In genomic region chr2:174344003-174344655, GRCm38 (mm10) we compare ENCODE assay signal across 8 mouse cellular contexts. TPM values are rescaled to one million over a fixed set of nuclear protein-coding genes. Genes with fewer than 3 reads are reported as not detected.
DNase-seq lines count a peak whose midpoint lies in the region; ATAC-seq and TF ChIP-seq lines count a peak whose summit lies in the region.

No protein-coding gene starts in this region.

- ATAC-seq in G1E (ENCODE audit: extremely low read depth, insufficient number of reproducible peaks, low FRiP score, poor library complexity, severe bottlenecking) = peak; percentile 75
- peak; percentile 82 for ATAC-seq in forebrain, embryonic 15.5 days (replicated peaks)
- peak; percentile 37; the same call in 1 of the 2 replicates for ATAC-seq in liver, embryonic 14.5 days (ENCODE audit: insufficient read depth)
- ATAC-seq in neural tube, embryonic 11.5 days (ENCODE audit: insufficient read depth, low FRiP score, low TSS enrichment) = peak; percentile 56; the same call in 1 of the 2 replicates

- H3K27ac ChIP-seq in forebrain, embryonic 15.5 days (replicated peaks) = peak overlapping the region; percentile 46
- no peak overlapping the region for H3K27ac ChIP-seq in liver, embryonic 14.5 days
- no peak overlapping the region for H3K27ac ChIP-seq in neural tube, embryonic 11.5 days (ENCODE audit: low read depth, low read length)

- no peak for TF ChIP-seq EP300 in liver, embryonic 14.5 days (IDR thresholded peaks at IDR 0.05; ENCODE audit: low read depth)

- H3K9me3 ChIP-seq in G1E (replicated peaks) = no peaks in the 10 kb centered on the region
- H3K9me3 ChIP-seq in forebrain, embryonic 15.5 days = no peaks in the 10 kb centered on the region
- H3K9me3 ChIP-seq in liver, embryonic 14.5 days (ENCODE audit: control insufficient read depth, low read length) = no peaks in the 10 kb centered on the region
- no peaks in the 10 kb centered on the region for H3K9me3 ChIP-seq in neural tube, embryonic 11.5 days (ENCODE audit: control insufficient read depth, low read length)

- H3K4me3 ChIP-seq in G1E (ENCODE audit: low read depth, low read length) = no peak overlapping the region
- H3K4me3 ChIP-seq in forebrain, embryonic 15.5 days = no peak overlapping the region
- H3K4me3 ChIP-seq in liver, embryonic 14.5 days (ENCODE audit: insufficient read depth in 1 of 2, low read depth in 2 of 2, low read length in 2 of 2) = no peak overlapping the region
- no peak overlapping the region for H3K4me3 ChIP-seq in neural tube, embryonic 11.5 days (ENCODE audit: low read depth, low read length)

- no peak overlapping the region for H3K9ac ChIP-seq in forebrain, embryonic 15.5 days (replicated peaks)
- no peak overlapping the region for H3K9ac ChIP-seq in liver, embryonic 14.5 days (replicated peaks)
- no peak overlapping the region for H3K9ac ChIP-seq in neural tube, embryonic 11.5 days (ENCODE audit: low read length)

- intact Hi-C loops in heart, postnatal 10 days (cut with DNase I) = no loop called here

- TF ChIP-seq CTCF in G1E (IDR thresholded peaks at IDR 0.05; ENCODE audit: low read depth, low read length) = no peak
- TF ChIP-seq CTCF in liver, embryonic 14.5 days (IDR thresholded peaks at IDR 0.05; ENCODE audit: low read depth) = no peak

- no peaks in the 10 kb centered on the region for H3K27me3 ChIP-seq in G1E (ENCODE audit: insufficient read depth, low read length)
- H3K27me3 ChIP-seq in forebrain, embryonic 15.5 days = no peaks in the 10 kb centered on the region
- no peaks in the 10 kb centered on the region for H3K27me3 ChIP-seq in liver, embryonic 14.5 days (ENCODE audit: control insufficient read depth, insufficient read depth, low read length)
- no peaks in the 10 kb centered on the region for H3K27me3 ChIP-seq in neural tube, embryonic 11.5 days (ENCODE audit: control insufficient read depth, insufficient read depth, low read length)

- H3K36me3 ChIP-seq in G1E (replicated peaks) = peaks cover 83% of the 10 kb centered on the region
- H3K36me3 ChIP-seq in forebrain, embryonic 15.5 days = peaks cover 29% of the 10 kb centered on the region
- H3K36me3 ChIP-seq in liver, embryonic 14.5 days (replicated peaks; ENCODE audit: control insufficient read depth, insufficient read depth, low read depth) = peaks cover 34% of the 10 kb centered on the region
- peaks cover 25% of the 10 kb centered on the region for H3K36me3 ChIP-seq in neural tube, embryonic 11.5 days (ENCODE audit: control insufficient read depth, insufficient read depth, low read length)

- no peak overlapping the region; the same call in 1 of the 2 replicates for H3K4me2 ChIP-seq in forebrain, embryonic 15.5 days (replicated peaks)
- H3K4me2 ChIP-seq in liver, embryonic 14.5 days (ENCODE audit: low read depth) = 0 out of 2 replicates have a peak overlapping the region, but pooled peaks have one; percentile 4
- no peak overlapping the region for H3K4me2 ChIP-seq in neural tube, embryonic 11.5 days (ENCODE audit: low read depth)

- 17% methylated on average over 3 of the region's 3 CpGs for WGBS in forebrain, embryonic 15.5 days
- 14% methylated on average over 3 of the region's 3 CpGs for WGBS in liver, embryonic 14.5 days (ENCODE audit: insufficient replicate concordance)
- 26% methylated on average over 3 of the region's 3 CpGs for WGBS in neural tube, embryonic 11.5 days

- peaks cover 49% of the 10 kb centered on the region for H3K4me1 ChIP-seq in G1E (ENCODE audit: insufficient read depth, low read depth, low read length)
- H3K4me1 ChIP-seq in forebrain, embryonic 15.5 days = peaks cover 27% of the 10 kb centered on the region
- H3K4me1 ChIP-seq in liver, embryonic 14.5 days (replicated peaks; ENCODE audit: control insufficient read depth in 2 of 2, insufficient read depth in 2 of 2, low read length in 1 of 2) = peaks cover 2 to 22% of the 10 kb centered on the region in 2 experiments
- peaks cover 14% of the 10 kb centered on the region for H3K4me1 ChIP-seq in neural tube, embryonic 11.5 days (ENCODE audit: control insufficient read depth, insufficient read depth, low read length)

- DNase-seq in G1E (ENCODE audit: low spot score) = peak; percentile 35
- peak; percentile 87 for DNase-seq in c-Kit-positive CD71-negative TER-119-negative erythroid progenitor cells, embryonic 14.5 days (ENCODE audit: low read depth)
- DNase-seq in heart, postnatal 10 days = peak; percentile 94 to 95
- peak; percentile 90 to 96 for DNase-seq in kidney, postnatal 36 days
- DNase-seq in liver, embryonic 14.5 days (ENCODE audit: low read depth in 3 of 3, low spot score in 3 of 3) = peak in 2 of 3 experiments; percentile 28 to 46
- DNase-seq in neural tube, embryonic 11.5 days (ENCODE audit: low spot score) = peak; percentile 70
- DNase-seq in testis, postnatal 14 days (ENCODE audit: low spot score) = peak; percentile 69

RNA-seq across cellular contexts. Expression of gene Gm20721, which starts 2.4 kb away (rescaled TPM):
- total RNA-seq in G1E (2014; fragmentation: Nextera tagmentation) = not detected in 2 replicates
- total RNA-seq in G1E (2017) = 8.6 and 9.0 TPM in 2 replicates
- polyA plus RNA-seq in G1E (2012) = 0.99 and 1.3 TPM in 2 replicates
- polyA plus RNA-seq in forebrain, embryonic 15.5 days (2015; fragmentation: Nextera tagmentation; extraction: Ambion mirVana) = 6.7 and 7.5 TPM in 2 replicates
- total RNA-seq in heart, postnatal 10 days (2021) = 1 to 10 TPM; 2.4 to 2.8 TPM
- polyA plus RNA-seq in liver, embryonic 14.5 days (2012; rRNA removed) = 0.14 and 0.74 TPM in 2 replicates
- 0.64 and 0.88 TPM in 2 replicates for polyA plus RNA-seq in liver, embryonic 14.5 days (2014; fragmentation: Nextera tagmentation; extraction: Ambion mirVana)
- 8.1 and 9.1 TPM in 2 replicates for polyA plus RNA-seq in neural tube, embryonic 11.5 days (2014; fragmentation: Nextera tagmentation; extraction: Ambion mirVana)

Comparison
In these comparisons a context has a peak if more than half of its experiments do, and no peak if none do; other contexts are left out.
1. DNase-seq: peak in every context shown above with its lines; median percentile 94 in heart, postnatal 10 days; 93 in kidney, postnatal 36 days; 87 in c-Kit-positive CD71-negative TER-119-negative erythroid progenitor cells, embryonic 14.5 days; 70 in neural tube, embryonic 11.5 days; 69 in testis, postnatal 14 days; 37 in liver, embryonic 14.5 days; 35 in G1E.